Mouse (Mus musculus) megakaryocyte, embryonic 14.5 days (primary cell): ENCODE results near the gene 6430571L13Rik.

Source experiments
- FLI1 ChIP-seq: IDR thresholded peaks from 2 replicates; pipeline ENCODE4 v1.6.1; 2012; ENCODE audit warnings: low read length, inconsistent platforms, mixed read lengths
- GATA1 ChIP-seq: IDR thresholded peaks from 3 replicates; pipeline ENCODE4 v1.6.1; 2012; ENCODE audit warnings: mixed read lengths, low read length, inconsistent platforms, borderline replicate concordance

- TF ChIP-seq GATA1 = no peak
- TF ChIP-seq FLI1 = no peak
Measured at GRCm38 (mm10) chr9:107386722-107387121, 46.3 kb downstream of the 6430571L13Rik start.
